In genomic region chr7:75400471-75400870, GRCm38 (mm10) we compare ENCODE assay signal across 12 mouse cellular contexts.
"Had no signal": no experiment of that assay in that cellular context is flagged by ENCODE, and none has a peak within 500 bp of the region (broad histone marks: within the 10 kb centered on the region; RNA-seq: fewer than 3 reads in every experiment).

No protein-coding gene starts in this region.

- H3K27me3 ChIP-seq: limb, embryonic 13.5 days; midbrain, embryonic 13.5 days; neural tube, embryonic 15.5 days had no signal

- DNase-seq: kidney, postnatal 14 days; left cerebral cortex, postnatal 4 days; lung, adult 18-20 months; right cerebral cortex, adult 18-20 months; right cerebral cortex, postnatal 25 days; thymus, adult 18-20 months; thymus, postnatal 14 days had no signal

- H3K4me2 ChIP-seq: limb, embryonic 13.5 days; midbrain, embryonic 13.5 days; neural tube, embryonic 15.5 days had no signal

- H3K9ac ChIP-seq: limb, embryonic 13.5 days; liver, embryonic 14.5 days; midbrain, embryonic 13.5 days; neural tube, embryonic 15.5 days had no signal

- H3K27ac ChIP-seq: limb, embryonic 13.5 days; liver, embryonic 14.5 days; midbrain, embryonic 13.5 days; neural tube, embryonic 15.5 days had no signal

- H3K36me3 ChIP-seq: limb, embryonic 13.5 days; midbrain, embryonic 13.5 days; neural tube, embryonic 15.5 days had no signal

- H3K4me1 ChIP-seq: midbrain, embryonic 13.5 days; neural tube, embryonic 15.5 days had no signal

- ATAC-seq: midbrain, embryonic 13.5 days had no signal

- H3K9me3 ChIP-seq: limb, embryonic 13.5 days; midbrain, embryonic 13.5 days; neural tube, embryonic 15.5 days had no signal

- H3K4me3 ChIP-seq: limb, embryonic 13.5 days; midbrain, embryonic 13.5 days; myocyte; neural tube, embryonic 15.5 days had no signal
